Mouse (Mus musculus): ENCODE results near the gene Tox3.

The Tox3 gene

DNA sequence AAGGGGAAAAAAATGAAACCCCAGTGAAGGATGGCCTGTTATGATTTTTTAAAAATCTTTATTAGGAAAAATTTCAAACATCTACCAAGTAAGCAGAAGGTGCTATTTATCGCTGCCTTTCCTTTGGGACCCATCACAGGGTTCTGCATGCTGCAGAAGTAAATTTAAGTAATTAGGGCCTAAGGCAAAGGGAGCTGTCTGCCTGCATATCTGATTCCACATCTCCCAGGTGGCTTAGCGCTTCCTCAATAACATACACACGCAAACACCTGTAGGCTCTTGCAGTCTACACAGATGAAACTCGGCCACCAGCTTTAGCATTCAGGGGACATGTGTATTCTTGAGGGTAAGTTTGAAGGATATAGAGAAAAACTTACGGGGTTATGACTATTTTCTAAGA is 104.2 kb downstream of the Tox3 start:
- in situ Hi-C loops (cut with MboI), result no loop called here

GRCm38 (mm10) chr8:90242351-90242750 is 105.8 kb downstream of the Tox3 start:
- in situ Hi-C loops (cut with MboI), result no loop called here

GRCm38 (mm10) chr8:90241461-90241860 is 106.7 kb downstream of the Tox3 start:
- in situ Hi-C loops (cut with MboI), result no loop called here

DNA sequence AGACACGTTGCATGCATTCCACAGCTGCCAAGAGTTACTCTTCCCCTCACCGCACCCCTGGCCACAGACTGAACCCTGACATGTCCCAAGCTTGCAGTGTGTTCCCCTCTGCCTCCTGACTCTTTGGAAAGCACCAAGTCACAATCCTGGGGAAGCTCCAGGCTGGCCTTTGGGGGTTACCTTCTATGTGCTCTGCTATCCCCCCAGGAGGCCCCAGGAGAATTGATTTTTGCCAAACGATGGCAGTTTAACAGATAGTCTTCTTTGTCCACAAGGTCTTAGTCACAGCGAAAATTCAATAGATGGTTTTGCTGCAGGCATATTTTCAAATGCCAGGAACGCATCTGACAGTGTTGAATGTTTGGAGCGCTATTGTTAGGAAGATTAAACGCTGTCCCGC is 115.6 kb downstream of the Tox3 start:
- in situ Hi-C loops (cut with MboI), result no loop called here

DNA sequence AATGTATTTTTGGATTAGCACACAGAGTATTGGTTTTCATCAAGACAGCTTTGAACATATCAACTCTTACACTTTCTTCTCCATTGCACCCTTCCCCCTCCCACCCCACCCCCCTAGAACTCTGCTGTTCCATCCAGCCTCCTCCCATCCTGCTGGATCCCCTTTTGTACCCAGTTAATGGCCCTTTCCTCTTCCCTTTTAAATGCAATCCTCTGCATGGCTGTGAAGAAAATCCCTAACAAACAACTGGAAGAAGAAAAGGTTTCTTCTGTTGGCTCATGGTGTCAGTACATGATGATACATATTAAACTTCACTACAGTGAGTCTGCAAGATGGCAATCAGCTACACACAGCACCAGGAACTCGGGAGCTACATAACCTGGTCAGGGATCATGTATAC is 124.0 kb downstream of the Tox3 start:
- in situ Hi-C loops (cut with MboI), result no loop called here

DNA sequence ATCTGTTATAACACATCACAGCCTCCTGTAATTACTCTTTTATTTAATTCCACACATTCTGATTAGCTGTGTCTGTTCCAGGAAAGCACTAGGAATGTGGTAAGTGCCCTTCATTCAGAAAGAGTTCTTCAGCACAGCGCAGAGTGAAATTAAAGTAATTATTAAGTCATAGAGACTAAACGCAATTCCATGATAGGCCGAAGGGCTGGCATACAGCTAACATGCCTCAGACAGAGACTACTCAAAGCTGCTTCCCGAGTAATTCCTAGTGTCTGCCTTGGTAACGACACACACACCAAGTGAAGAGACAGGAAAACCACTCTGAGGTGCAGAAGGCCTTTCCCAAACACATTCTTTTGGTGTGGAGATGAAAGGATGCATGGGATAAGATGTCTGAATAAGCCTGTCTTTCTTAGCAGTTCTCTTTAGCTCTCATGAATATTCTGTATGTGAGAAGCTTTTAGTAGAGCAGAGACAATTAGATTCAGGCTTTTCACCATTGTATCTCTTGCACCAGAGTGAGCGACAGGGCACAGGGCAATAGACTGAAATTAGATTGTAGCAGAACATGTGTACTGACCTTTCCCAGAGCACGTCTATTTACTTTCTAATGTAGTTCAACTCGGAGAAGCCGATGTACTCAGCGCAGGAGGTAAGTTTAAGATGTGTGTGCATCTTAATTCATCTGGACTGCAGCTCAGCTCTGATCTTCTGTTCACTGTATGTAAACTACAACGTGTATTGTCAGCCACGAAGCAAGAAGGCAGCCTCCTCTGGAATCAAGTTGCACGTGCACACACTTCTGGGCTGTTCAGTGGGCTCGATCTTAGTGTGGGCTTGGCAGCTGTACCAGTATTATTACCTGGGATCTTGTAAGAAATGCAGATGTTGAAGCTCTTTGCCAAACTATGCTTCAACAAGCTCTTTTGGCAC is 138.8 kb downstream of the Tox3 start:
- in situ Hi-C loops (cut with MboI), result no loop called here

Measured in mature B cell (primary cell).